Mouse (Mus musculus): ENCODE measurements at regions not wholly inside any gene's neighbourhood (a gene's known extent, or its start where the extent isn't known, plus 50 kb on each side); places are given as distances from the start of the nearest gene placed in this dataset.

- no peak for ATAC-seq
- Histone ChIP-seq H3K27ac (ENCODE audit: low read length) (no peak overlapping the region; the same call in 1 of the 2 replicates), H3K4me3 (ENCODE audit: low read length) (no peak overlapping the region), H3K4me2 (ENCODE audit: low read depth, low read length) (no peak overlapping the region), H3K36me3 (ENCODE audit: control insufficient read depth, insufficient read depth, low read length) (no peaks in the 10 kb centered on the region), H3K4me1 (ENCODE audit: control insufficient read depth, insufficient read depth, low read length) (peaks cover 14% of the 10 kb centered on the region), H3K9me3 (ENCODE audit: control insufficient read depth, low read length) (no peaks in the 10 kb centered on the region), H3K9ac (ENCODE audit: low read depth, low read length) (no peak overlapping the region), H3K27me3 (replicated peaks; ENCODE audit: control insufficient read depth, insufficient read depth, low read length) (no peaks in the 10 kb centered on the region)
- 50% methylated on average over 6 of the region's 6 CpGs for WGBS
Observed at GRCm38 (mm10) chr17:80779782-80780181, 51.5 kb upstream of the Map4k3 start.

Data from intestine, embryonic 16.5 days (tissue).